Mouse (Mus musculus) olfactory bulb, adult 2 months (tissue): ENCODE measurements around the gene Acsf2. TPM values are rescaled to one million over a fixed set of nuclear protein-coding genes. Genes with fewer than 3 reads are reported as not detected.
A peak's percentile ranks its signal among the peaks of the same experiment; 100 is the strongest.

Experiments used
- H3K27ac ChIP-seq: fragments of 200-500 bp; 2 replicates; pipeline ENCODE4 v1.5.1; 2012; ENCODE audit warnings: low read depth, low read length; ENCODE audit not compliant: insufficient read depth
- H3K4me1 ChIP-seq: fragments of 200-500 bp; 2 replicates; pipeline ENCODE4 v1.6.1; 2012; ENCODE audit warnings: low read length; ENCODE audit not compliant: control insufficient read depth, insufficient read depth
- H3K4me3 ChIP-seq: fragments of 200-500 bp; 2 replicates; pipeline ENCODE4 v1.5.1; 2012; ENCODE audit warnings: mild to moderate bottlenecking, low read depth, low read length, moderate library complexity; ENCODE audit not compliant: insufficient read depth
- CTCF ChIP-seq: fragments of 200-500 bp; IDR thresholded peaks from 2 replicates; pipeline ENCODE4 v1.5.1; 2012; ENCODE audit warnings: low read depth, mild to moderate bottlenecking, low read length, moderate library complexity; ENCODE audit not compliant: insufficient read depth
- POLR2A ChIP-seq: fragments of 200-500 bp; IDR thresholded peaks from 2 replicates; pipeline ENCODE4 v1.6.1; 2012; ENCODE audit warnings: mild to moderate bottlenecking, low read depth, low read length, moderate library complexity; ENCODE audit not compliant: insufficient read depth
- WGBS: fragments of 180-500 bp; shearing (Covaris S2); methylation state at CpG from one replicate; pipeline ENCODE4 v1.1.7; 2018; 5-methylcytosine and 5-hydroxymethylcytosine counted together
- polyA plus RNA-seq: library from polyadenylated mRNA; stranded (reverse); fragments of >200 nt; gene quantifications from 2 replicates; pipeline ENCODE4 v1.2.4, GENCODE M21; 2012; ENCODE audit warnings: low replicate concordance; ENCODE audit not compliant: missing spikeins, insufficient read depth, insufficient read length

Acsf2 gene
- polyA plus RNA-seq, 1 experiment: not detected

- H3K4me3 ChIP-seq: peak overlapping the region; percentile 15; the same call in 1 of the 2 replicates
- H3K27ac ChIP-seq: no peak overlapping the region
- no peak for TF ChIP-seq CTCF
- TF ChIP-seq POLR2A: no peak
- WGBS: 54% methylated on average over 18 of the region's 18 CpGs
- H3K4me1 ChIP-seq: peaks cover 13% of the 10 kb centered on the region
Measured at GRCm38 (mm10) chr11:94544422-94544821, 57.2 kb downstream of the Acsf2 start.

DNA sequence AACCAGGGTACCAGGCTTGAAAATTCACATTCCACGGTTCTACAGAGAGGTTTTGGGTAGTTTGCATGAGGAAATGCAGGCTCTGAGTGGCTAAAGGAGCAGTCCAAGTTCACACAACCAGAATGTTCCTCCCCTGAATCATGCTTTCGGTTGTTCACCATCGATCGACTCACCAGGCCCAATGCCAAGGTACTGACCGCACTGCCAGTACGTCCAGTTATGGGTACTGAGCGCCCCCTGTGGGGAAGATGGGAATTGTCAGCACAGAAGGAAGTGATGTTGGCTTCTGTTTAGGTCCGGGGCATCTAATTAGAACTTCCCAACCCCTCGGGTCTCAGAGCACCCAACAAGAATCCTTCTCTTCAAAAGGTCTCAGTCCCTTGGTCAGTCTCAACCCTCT lies 57.7 kb downstream of the Acsf2 start:
- Histone ChIP-seq H3K4me1 (peaks cover 12% of the 10 kb centered on the region), H3K27ac (no peak overlapping the region), H3K4me3 (no peak overlapping the region)
- 17% methylated on average over 9 of the region's 9 CpGs for WGBS
- TF ChIP-seq CTCF (peak; percentile 49; the same call in 1 of the 2 replicates), POLR2A (no peak)

DNA sequence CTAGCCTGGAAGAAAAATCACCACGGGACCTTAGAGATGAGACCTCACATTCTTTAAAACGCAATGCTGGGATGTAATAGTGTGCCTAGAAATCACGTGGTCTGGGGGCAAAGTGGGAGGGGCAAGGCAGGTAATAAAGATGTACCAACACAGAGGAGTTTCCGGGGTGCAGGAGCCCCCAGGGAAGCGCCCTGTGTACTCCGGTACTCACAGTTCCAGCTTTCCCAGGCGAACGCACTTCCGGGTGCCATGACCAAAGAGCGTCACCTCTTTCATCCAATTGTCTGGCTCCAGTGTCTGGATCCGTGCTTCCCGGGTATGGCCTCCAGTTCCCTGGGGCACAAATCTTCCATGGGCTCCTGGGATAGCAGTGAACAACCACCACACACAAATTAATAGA lies 58.3 kb downstream of the Acsf2 start:
- no peak overlapping the region for H3K4me3 ChIP-seq
- no peak for TF ChIP-seq POLR2A
- TF ChIP-seq CTCF: no peak
- 90% methylated on average over 12 of the region's 12 CpGs for WGBS
- H3K4me1 ChIP-seq: peaks cover 12% of the 10 kb centered on the region
- H3K27ac ChIP-seq: no peak overlapping the region

- Histone ChIP-seq H3K4me3 (no peak overlapping the region), H3K4me1 (peaks cover 7% of the 10 kb centered on the region), H3K27ac (no peak overlapping the region)
- no peak for TF ChIP-seq CTCF
- WGBS: 85% methylated on average over 4 of the region's 4 CpGs
Measured at GRCm38 (mm10) chr11:94542400-94542799, 59.3 kb downstream of the Acsf2 start.

GRCm38 (mm10) chr11:94539761-94540160 lies 61.9 kb downstream of the Acsf2 start:
- no peak for TF ChIP-seq POLR2A
- no peak for TF ChIP-seq CTCF
- WGBS: 77% methylated on average over 7 of the region's 7 CpGs
- Histone ChIP-seq H3K4me3 (no peak overlapping the region), H3K4me1 (peaks cover 7% of the 10 kb centered on the region), H3K27ac (no peak overlapping the region)

GRCm38 (mm10) chr11:94538733-94539292 lies 62.9 kb downstream of the Acsf2 start:
- TF ChIP-seq POLR2A (no peak), CTCF (no peak)
- 82% methylated on average over 8 of the region's 8 CpGs for WGBS
- H3K4me3 ChIP-seq: no peak overlapping the region

DNA sequence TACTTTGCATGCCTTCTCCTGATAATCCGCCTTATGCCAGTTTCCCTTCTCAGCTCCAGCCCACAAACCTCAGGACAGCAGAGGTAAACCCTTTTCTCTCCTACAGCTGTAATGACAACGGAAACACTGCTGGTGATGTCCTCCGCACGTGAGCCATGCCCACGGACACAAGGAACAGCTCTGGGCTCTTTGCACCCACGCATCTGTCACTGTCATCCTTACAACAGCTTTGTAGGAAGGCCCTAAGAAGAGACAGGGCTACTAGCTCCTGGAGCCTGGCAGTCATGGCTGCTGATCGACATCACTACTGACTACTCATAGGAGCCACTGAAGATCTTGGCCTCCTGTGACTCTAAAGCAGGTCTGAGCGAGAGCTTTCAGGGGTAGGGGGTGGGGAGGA lies 68.5 kb downstream of the Acsf2 start:
- no peak overlapping the region for H3K27ac ChIP-seq
- TF ChIP-seq POLR2A (no peak), CTCF (no peak)

More at GRCm38 (mm10) chr11:94538733-94539292, 62.9 kb downstream of the Acsf2 start:
- H3K27ac ChIP-seq: no peak overlapping the region
- H3K4me1 ChIP-seq: 0 out of 2 replicates have a peak, but pooled peaks cover under 1% of the 10 kb centered on the region

GRCm38 (mm10) chr11:94528879-94529278 lies 72.8 kb downstream of the Acsf2 start:
- 32% methylated on average over 3 of the region's 3 CpGs for WGBS
- Histone ChIP-seq H3K4me1 (no peaks in the 10 kb centered on the region), H3K27ac (no peak overlapping the region), H3K4me3 (no peak overlapping the region)
- no peak for TF ChIP-seq CTCF

More for the DNA sequence above, 68.5 kb downstream of the Acsf2 start:
- Histone ChIP-seq H3K4me1 (no peaks in the 10 kb centered on the region), H3K4me3 (no peak overlapping the region)
- 78% methylated on average over 8 of the region's 8 CpGs for whole genome bisulfite sequencing

GRCm38 (mm10) chr11:94526171-94526879 lies 75.3 kb downstream of the Acsf2 start:
- H3K4me1 ChIP-seq: peaks cover 4% of the 10 kb centered on the region
- no peak overlapping the region for H3K27ac ChIP-seq
- no peak for TF ChIP-seq POLR2A
- 53% methylated on average over 9 of the region's 9 CpGs for WGBS
- no peak overlapping the region for H3K4me3 ChIP-seq

GRCm38 (mm10) chr11:94521219-94521843 lies 80.3 kb downstream of the Acsf2 start, which contains the start of gene Mycbpap:
Gene Mycbpap (minus strand): TSS chr11:94521742.
- TF ChIP-seq CTCF (no peak), POLR2A (no peak)
- Histone ChIP-seq H3K27ac (no peak within 1 kb of the TSS), H3K4me1 (peaks cover 4% of the 10 kb centered on the region), H3K4me3 (peak within 1 kb of the TSS; percentile 55)
- WGBS: 2% methylated on average over 42 of the region's 42 CpGs
